Mouse (Mus musculus) thymus, adult 2 months (tissue): ENCODE measurements around the gene Gnas.

Source experiments
- CTCF ChIP-seq: fragments of 200-500 bp; IDR thresholded peaks from 2 replicates; pipeline ENCODE4 v1.5.1; 2012; ENCODE audit warnings: mild to moderate bottlenecking, control low read depth, low read length, moderate library complexity, borderline replicate concordance; ENCODE audit not compliant: control insufficient read depth, poor library complexity, insufficient read depth; ENCODE audit errors: extremely low read depth
- POLR2A ChIP-seq: fragments of 200-500 bp; IDR thresholded peaks from 2 replicates; pipeline ENCODE4 v1.6.1; 2012; ENCODE audit warnings: mild to moderate bottlenecking, low read length, control low read depth, moderate library complexity; ENCODE audit not compliant: control insufficient read depth, poor library complexity, insufficient read depth; ENCODE audit errors: extremely low read depth

DNA sequence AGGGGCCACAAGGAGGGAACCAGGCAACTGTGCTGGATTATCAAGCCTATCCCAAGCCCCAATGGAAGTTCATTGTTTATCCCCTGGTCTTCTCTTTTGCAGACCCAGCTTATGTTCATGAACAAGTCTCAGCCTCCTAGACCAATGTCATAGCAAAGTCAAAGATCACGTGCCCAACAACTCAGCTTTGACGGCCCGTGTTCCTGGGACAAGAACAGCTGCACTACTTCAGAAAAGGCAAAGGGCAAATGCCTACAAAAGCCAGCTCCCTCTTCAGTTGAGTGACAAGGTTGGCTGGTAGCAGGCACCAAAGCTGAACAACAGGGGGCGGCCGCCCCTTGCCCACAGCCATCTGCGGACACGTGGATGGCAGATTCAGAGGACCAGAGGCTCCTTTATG, 13.7 kb upstream of the Gnas start:
- TF ChIP-seq CTCF = no peak
- TF ChIP-seq POLR2A = no peak
